In the genomic region with DNA sequence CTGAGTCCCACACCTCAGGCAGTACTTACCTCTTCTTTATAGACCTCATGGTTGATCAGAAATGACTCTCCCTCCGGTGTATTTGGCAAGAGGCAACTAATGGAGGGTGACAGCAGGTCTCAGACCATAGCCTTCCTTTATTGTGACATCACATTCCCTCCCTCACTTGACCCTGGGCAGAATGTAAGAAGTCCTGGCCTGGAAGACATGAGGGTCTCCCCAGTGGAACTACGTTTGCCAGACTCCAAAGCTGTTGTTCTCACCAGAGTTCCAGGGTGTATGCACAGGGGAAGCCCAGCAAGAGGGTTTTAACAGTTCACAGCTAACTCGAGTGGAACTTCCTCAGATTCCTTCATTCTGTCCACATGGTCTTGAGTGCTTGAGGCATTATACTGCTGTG, we compare ENCODE assay signal across 19 mouse cellular contexts. TPM values are rescaled to one million over a fixed set of nuclear protein-coding genes. Genes with fewer than 3 reads are reported as not detected.
DNase-seq lines count a peak whose midpoint lies in the region; ATAC-seq lines count a peak whose summit lies in the region.
"Had no signal": no experiment of that assay in that cellular context is flagged by ENCODE, and none has a peak within 500 bp of the region (broad histone marks: within the 10 kb centered on the region; RNA-seq: fewer than 3 reads in every experiment).

Gene 2610528A11Rik (minus strand): TSS at position 101 of the 400 bp plus-strand sequence.

- 49% methylated on average over 3 of the region's 3 CpGs for WGBS in embryonic facial prominence, embryonic 15.5 days
- WGBS in intestine, embryonic 16.5 days, result 66% methylated on average over 3 of the region's 3 CpGs
- 73% methylated on average over 3 of the region's 3 CpGs for WGBS in stomach, embryonic 16.5 days
- WGBS in midbrain, embryonic 15.5 days, result 71% methylated on average over 3 of the region's 3 CpGs

- peak within 1 kb of the TSS; percentile 46 for H3K4me3 ChIP-seq in megakaryocyte, embryonic 14.5 days (replicated peaks)
- no peak within 1 kb of the TSS for H3K4me3 ChIP-seq in embryonic facial prominence, embryonic 15.5 days (replicated peaks)
- H3K4me3 ChIP-seq in intestine, embryonic 16.5 days (ENCODE audit: low read length), result no peak within 1 kb of the TSS
- no peak within 1 kb of the TSS for H3K4me3 ChIP-seq in stomach, embryonic 16.5 days (replicated peaks; ENCODE audit: low read length)
- no peak within 1 kb of the TSS for H3K4me3 ChIP-seq in midbrain, embryonic 15.5 days
- H3K4me3 ChIP-seq: forebrain, embryonic 13.5 days; heart, embryonic 10.5 days; hindbrain, embryonic 13.5 days had no signal

- no peak within 1 kb of the TSS for H3K4me2 ChIP-seq in embryonic facial prominence, embryonic 15.5 days (replicated peaks)
- H3K4me2 ChIP-seq in intestine, embryonic 16.5 days (ENCODE audit: low read depth, low read length), result no peak within 1 kb of the TSS
- H3K4me2 ChIP-seq in stomach, embryonic 16.5 days (ENCODE audit: low read depth, low read length), result no peak within 1 kb of the TSS
- H3K4me2 ChIP-seq in midbrain, embryonic 15.5 days, result no peak within 1 kb of the TSS
- H3K4me2 ChIP-seq: forebrain, embryonic 13.5 days; hindbrain, embryonic 13.5 days had no signal

- H3K4me1 ChIP-seq in megakaryocyte, embryonic 14.5 days, result peaks cover 84% of the 10 kb centered on the region
- H3K4me1 ChIP-seq in embryonic facial prominence, embryonic 15.5 days, result no peaks in the 10 kb centered on the region
- H3K4me1 ChIP-seq in intestine, embryonic 16.5 days (ENCODE audit: control insufficient read depth, insufficient read depth, low read length), result no peaks in the 10 kb centered on the region
- no peaks in the 10 kb centered on the region for H3K4me1 ChIP-seq in stomach, embryonic 16.5 days (ENCODE audit: control insufficient read depth, insufficient read depth, low read length)
- no peaks in the 10 kb centered on the region for H3K4me1 ChIP-seq in midbrain, embryonic 15.5 days
- H3K4me1 ChIP-seq: forebrain, embryonic 13.5 days; hindbrain, embryonic 13.5 days had no signal

- no peak within 1 kb of the TSS for H3K27ac ChIP-seq in embryonic facial prominence, embryonic 15.5 days (replicated peaks)
- H3K27ac ChIP-seq in intestine, embryonic 16.5 days (ENCODE audit: low read length), result no peak within 1 kb of the TSS
- H3K27ac ChIP-seq in stomach, embryonic 16.5 days (ENCODE audit: low read length), result no peak within 1 kb of the TSS
- no peak within 1 kb of the TSS for H3K27ac ChIP-seq in midbrain, embryonic 15.5 days
- H3K27ac ChIP-seq: forebrain, embryonic 13.5 days; heart, embryonic 10.5 days; hindbrain, embryonic 13.5 days had no signal

- peaks cover under 1% of the 10 kb centered on the region for H3K27me3 ChIP-seq in megakaryocyte, embryonic 14.5 days (replicated peaks)
- H3K27me3 ChIP-seq in embryonic facial prominence, embryonic 15.5 days, result no peaks in the 10 kb centered on the region
- no peaks in the 10 kb centered on the region for H3K27me3 ChIP-seq in intestine, embryonic 16.5 days (replicated peaks; ENCODE audit: control insufficient read depth, insufficient read depth, low read length)
- no peaks in the 10 kb centered on the region for H3K27me3 ChIP-seq in stomach, embryonic 16.5 days (ENCODE audit: control insufficient read depth, insufficient read depth, low read length)
- no peaks in the 10 kb centered on the region for H3K27me3 ChIP-seq in midbrain, embryonic 15.5 days (replicated peaks)
- H3K27me3 ChIP-seq: forebrain, embryonic 13.5 days; hindbrain, embryonic 13.5 days had no signal

- no peak for DNase-seq in adrenal gland, adult (ENCODE audit: inconsistent age in 2 of 2, low spot score in 1 of 2)
- DNase-seq in layer of hippocampus, postnatal 10 days (ENCODE audit: low spot score in 2 of 2), result no peak
- DNase-seq: adrenal gland, postnatal 14 days; cerebellum, adult 18-20 months; cerebellum, adult 9-11 months; cerebellum, postnatal 36 days; gastrocnemius, postnatal 36 days; heart, adult 18-20 months; heart, postnatal 10 days had no signal

- no peak for ATAC-seq in megakaryocyte, adult 5-6 weeks (ENCODE audit: poor library complexity, severe bottlenecking)
- ATAC-seq in embryonic facial prominence, embryonic 15.5 days (ENCODE audit: insufficient number of reproducible peaks, low FRiP score, low TSS enrichment, low read depth), result no peak
- ATAC-seq in intestine, embryonic 16.5 days, result no peak
- no peak for ATAC-seq in stomach, embryonic 16.5 days (ENCODE audit: insufficient read depth, low FRiP score)
- no peak for ATAC-seq in midbrain, embryonic 15.5 days (replicated peaks)
- ATAC-seq: forebrain, embryonic 13.5 days had no signal

- H3K9ac ChIP-seq in embryonic facial prominence, embryonic 15.5 days, result no peak within 1 kb of the TSS
- no peak within 1 kb of the TSS for H3K9ac ChIP-seq in intestine, embryonic 16.5 days (ENCODE audit: low read depth, low read length)
- H3K9ac ChIP-seq in stomach, embryonic 16.5 days (ENCODE audit: low read length), result no peak within 1 kb of the TSS
- no peak within 1 kb of the TSS for H3K9ac ChIP-seq in midbrain, embryonic 15.5 days
- H3K9ac ChIP-seq: forebrain, embryonic 13.5 days; hindbrain, embryonic 13.5 days had no signal

- peaks cover 7% of the 10 kb centered on the region; the same call in 1 of the 2 replicates for H3K9me3 ChIP-seq in megakaryocyte, embryonic 14.5 days
- no peaks in the 10 kb centered on the region for H3K9me3 ChIP-seq in embryonic facial prominence, embryonic 15.5 days (replicated peaks)
- H3K9me3 ChIP-seq in intestine, embryonic 16.5 days (ENCODE audit: control insufficient read depth, low read length), result no peaks in the 10 kb centered on the region
- no peaks in the 10 kb centered on the region for H3K9me3 ChIP-seq in stomach, embryonic 16.5 days (replicated peaks; ENCODE audit: control insufficient read depth, low read length)
- no peaks in the 10 kb centered on the region for H3K9me3 ChIP-seq in midbrain, embryonic 15.5 days
- H3K9me3 ChIP-seq: forebrain, embryonic 13.5 days; heart, embryonic 10.5 days; hindbrain, embryonic 13.5 days had no signal

- H3K36me3 ChIP-seq in megakaryocyte, embryonic 14.5 days (replicated peaks; ENCODE audit: low read length), result peaks cover 24% of the 10 kb centered on the region
- 0 out of 2 replicates have a peak, but pooled peaks cover 8% of the 10 kb centered on the region for H3K36me3 ChIP-seq in embryonic facial prominence, embryonic 15.5 days
- 0 out of 2 replicates have a peak, but pooled peaks cover 4% of the 10 kb centered on the region for H3K36me3 ChIP-seq in intestine, embryonic 16.5 days (ENCODE audit: control insufficient read depth, insufficient read depth, low read length)
- no peaks in the 10 kb centered on the region for H3K36me3 ChIP-seq in stomach, embryonic 16.5 days (ENCODE audit: control insufficient read depth, insufficient read depth, low read length)
- no peaks in the 10 kb centered on the region for H3K36me3 ChIP-seq in midbrain, embryonic 15.5 days (replicated peaks)

RNA-seq across cellular contexts. Expression of gene 2610528A11Rik, which starts in this region (rescaled TPM):
- 4.3 TPM in 1 of 2 replicates, not detected in the other for polyA plus RNA-seq in megakaryocyte, embryonic 14.5 days (2012; ENCODE audit: insufficient read depth, low replicate concordance)
- total RNA-seq in megakaryocyte, adult 5-6 weeks (2015), result 1.1 TPM in 1 of 2 replicates, not detected in the other
- 0.55 and 1.0 TPM in 2 replicates for total RNA-seq in megakaryocyte, adult 5-6 weeks (2017)
- polyA plus RNA-seq in embryonic facial prominence, embryonic 15.5 days (2015; fragmentation: Nextera tagmentation; extraction: Ambion mirVana), result 28.4 and 28.6 TPM in 2 replicates
- polyA plus RNA-seq in intestine, embryonic 16.5 days (2015; fragmentation: Nextera tagmentation; extraction: Ambion mirVana), result 77.3 and 81.4 TPM in 2 replicates
- 11.8 and 20.9 TPM in 2 replicates for polyA plus RNA-seq in stomach, embryonic 16.5 days (2015; fragmentation: Nextera tagmentation; extraction: Ambion mirVana)
- polyA plus RNA-seq in midbrain, embryonic 15.5 days (2015; fragmentation: Nextera tagmentation; extraction: Ambion mirVana), result not detected in 2 replicates
- not detected for total RNA-seq in layer of hippocampus, postnatal 10 days (2021)
- total RNA-seq: ES-E14 had no signal
- polyA plus RNA-seq: forebrain, embryonic 13.5 days had no signal
